Mouse (Mus musculus) macrophage (primary cell): ENCODE results near the gene Sel1l3. TPM values are rescaled to one million over a fixed set of nuclear protein-coding genes. Genes with fewer than 3 reads are reported as not detected.

ENCODE experiments used
- H3K27ac ChIP-seq: fragments of 350-480 bp; formaldehyde crosslinking; 2 replicates; pipeline ENCODE4 v1.9.0; 2021
- H3K36me3 ChIP-seq: fragments of 350-480 bp; formaldehyde crosslinking; 2 replicates; pipeline ENCODE4 v1.9.0; 2021; ENCODE audit errors: inconsistent target
- H3K4me3 ChIP-seq: fragments of 350-480 bp; formaldehyde crosslinking; 2 replicates; pipeline ENCODE4 v1.9.0; 2021; ENCODE audit errors: inconsistent target
- H3K79me2 ChIP-seq: fragments of 350-480 bp; formaldehyde crosslinking; 2 replicates; pipeline ENCODE4 v1.9.0; 2021; ENCODE audit errors: inconsistent target
- WGBS: methylation state at CpG from one replicate; pipeline ENCODE4 v1.1.7; 2026; ENCODE audit warnings: inconsistent platforms; ENCODE audit not compliant: missing documents; 5-methylcytosine and 5-hydroxymethylcytosine counted together
- polyA plus RNA-seq: library from polyadenylated mRNA; stranded (reverse); fragments of 250-400 nt; gene quantifications from 3 replicates; pipeline ENCODE4 v1.2.4, GENCODE M21; 2018; ENCODE audit warnings: inconsistent platforms

The Sel1l3 gene
- polyA plus RNA-seq, 1 experiment from 2014 or later = 3.3 TPM

GRCm38 (mm10) chr5:53202748-53203147 is 11.0 kb downstream of the Sel1l3 start:
- Histone ChIP-seq H3K4me3 (no peak overlapping the region), H3K36me3 (no peaks in the 10 kb centered on the region)
- 55% methylated on average over 8 of the region's 8 CpGs for WGBS

GRCm38 (mm10) chr5:53200825-53201224 is 12.9 kb downstream of the Sel1l3 start:
- no peaks in the 10 kb centered on the region for H3K36me3 ChIP-seq
- no peak overlapping the region for H3K27ac ChIP-seq
- no peaks in the 10 kb centered on the region for H3K79me2 ChIP-seq
- no peak overlapping the region for H3K4me3 ChIP-seq
- 96% methylated on average over 10 of the region's 10 CpGs for WGBS

More at GRCm38 (mm10) chr5:53202748-53203147, 11.0 kb downstream of the Sel1l3 start:
- no peak overlapping the region for H3K27ac ChIP-seq
- no peaks in the 10 kb centered on the region for H3K79me2 ChIP-seq

GRCm38 (mm10) chr5:53198408-53198807 is 15.3 kb downstream of the Sel1l3 start:
- WGBS = 94% methylated on average over 1 of the region's 1 CpGs
- H3K4me3 ChIP-seq = no peak overlapping the region
- H3K36me3 ChIP-seq = no peaks in the 10 kb centered on the region
- no peaks in the 10 kb centered on the region for H3K79me2 ChIP-seq
- H3K27ac ChIP-seq = no peak overlapping the region

- no peaks in the 10 kb centered on the region for H3K79me2 ChIP-seq
- 81% methylated on average over 10 of the region's 10 CpGs for WGBS
- H3K36me3 ChIP-seq = no peaks in the 10 kb centered on the region
- no peak overlapping the region for H3K4me3 ChIP-seq
- H3K27ac ChIP-seq = no peak overlapping the region
Measured at GRCm38 (mm10) chr5:53196387-53197088, 17.2 kb downstream of the Sel1l3 start.

- H3K36me3 ChIP-seq = no peaks in the 10 kb centered on the region
- H3K4me3 ChIP-seq = no peak overlapping the region
- H3K27ac ChIP-seq = peak overlapping the region; percentile 50
- WGBS = 41% methylated on average over 3 of the region's 3 CpGs
- no peaks in the 10 kb centered on the region for H3K79me2 ChIP-seq
Measured at GRCm38 (mm10) chr5:53194841-53195240, 18.9 kb downstream of the Sel1l3 start.

GRCm38 (mm10) chr5:53194421-53194820 is 19.3 kb downstream of the Sel1l3 start:
- Histone ChIP-seq H3K36me3 (no peaks in the 10 kb centered on the region), H3K4me3 (no peak overlapping the region), H3K27ac (peak overlapping the region; percentile 50), H3K79me2 (no peaks in the 10 kb centered on the region)
- 30% methylated on average over 2 of the region's 2 CpGs for WGBS

GRCm38 (mm10) chr5:53193092-53194030 is 20.4 kb downstream of the Sel1l3 start:
- Histone ChIP-seq H3K36me3 (no peaks in the 10 kb centered on the region), H3K27ac (no peak overlapping the region), H3K4me3 (no peak overlapping the region), H3K79me2 (no peaks in the 10 kb centered on the region)
- 99% methylated on average over 13 of the region's 13 CpGs for WGBS

- Histone ChIP-seq H3K79me2 (no peaks in the 10 kb centered on the region), H3K36me3 (no peaks in the 10 kb centered on the region), H3K27ac (peak overlapping the region; percentile 58), H3K4me3 (no peak overlapping the region)
- 19% methylated on average over 2 of the region's 2 CpGs for WGBS
Measured at GRCm38 (mm10) chr5:53188608-53189007, 25.1 kb downstream of the Sel1l3 start.

GRCm38 (mm10) chr5:53187245-53187644 is 26.5 kb downstream of the Sel1l3 start:
- H3K79me2 ChIP-seq = no peaks in the 10 kb centered on the region
- H3K27ac ChIP-seq = peak overlapping the region; percentile 58; the same call in 1 of the 2 replicates
- H3K4me3 ChIP-seq = no peak overlapping the region
- 77% methylated on average over 10 of the region's 10 CpGs for WGBS
- no peaks in the 10 kb centered on the region for H3K36me3 ChIP-seq

- H3K79me2 ChIP-seq = no peaks in the 10 kb centered on the region
- H3K4me3 ChIP-seq = no peak overlapping the region
- no peaks in the 10 kb centered on the region for H3K36me3 ChIP-seq
- 97% methylated on average over 11 of the region's 11 CpGs for WGBS
- no peak overlapping the region for H3K27ac ChIP-seq
Measured at GRCm38 (mm10) chr5:53185803-53186202, 27.9 kb downstream of the Sel1l3 start.

GRCm38 (mm10) chr5:53179965-53180364 is 33.8 kb downstream of the Sel1l3 start:
- H3K27ac ChIP-seq = no peak overlapping the region
- no peaks in the 10 kb centered on the region for H3K36me3 ChIP-seq
- H3K4me3 ChIP-seq = no peak overlapping the region
- 90% methylated on average over 5 of the region's 5 CpGs for WGBS
- H3K79me2 ChIP-seq = no peaks in the 10 kb centered on the region

- 91% methylated on average over 6 of the region's 6 CpGs for WGBS
- Histone ChIP-seq H3K4me3 (no peak overlapping the region), H3K27ac (no peak overlapping the region), H3K36me3 (no peaks in the 10 kb centered on the region), H3K79me2 (no peaks in the 10 kb centered on the region)
Measured at GRCm38 (mm10) chr5:53176703-53177102, 37.0 kb downstream of the Sel1l3 start.

GRCm38 (mm10) chr5:53176075-53176474 is 37.7 kb downstream of the Sel1l3 start:
- Histone ChIP-seq H3K36me3 (no peaks in the 10 kb centered on the region), H3K79me2 (no peaks in the 10 kb centered on the region)
- WGBS = 46% methylated on average over 4 of the region's 4 CpGs

GRCm38 (mm10) chr5:53175195-53175594 is 38.5 kb downstream of the Sel1l3 start:
- no peak overlapping the region for H3K4me3 ChIP-seq
- H3K79me2 ChIP-seq = no peaks in the 10 kb centered on the region
- 92% methylated on average over 3 of the region's 3 CpGs for WGBS
- no peak overlapping the region for H3K27ac ChIP-seq
- H3K36me3 ChIP-seq = no peaks in the 10 kb centered on the region

More at GRCm38 (mm10) chr5:53176075-53176474, 37.7 kb downstream of the Sel1l3 start:
- Histone ChIP-seq H3K4me3 (no peak overlapping the region), H3K27ac (no peak overlapping the region)

GRCm38 (mm10) chr5:53174461-53174860 is 39.3 kb downstream of the Sel1l3 start:
- Histone ChIP-seq H3K36me3 (no peaks in the 10 kb centered on the region), H3K79me2 (no peaks in the 10 kb centered on the region)
- 87% methylated on average over 12 of the region's 12 CpGs for WGBS

More at GRCm38 (mm10) chr5:53174461-53174860, 39.3 kb downstream of the Sel1l3 start:
- H3K4me3 ChIP-seq = no peak overlapping the region
- no peak overlapping the region for H3K27ac ChIP-seq
